Mouse (Mus musculus): Measurements from ENCODE around the gene Pcx. TPM values are rescaled to one million over a fixed set of nuclear protein-coding genes. Genes with fewer than 3 reads are reported as not detected.

Gene Pcx
- polyA plus RNA-seq, 1 experiment from 2014 or later, result 15.9 TPM

- H3K4me2 ChIP-seq, result no peak overlapping the region
- ATAC-seq (ENCODE audit: insufficient number of reproducible peaks, low FRiP score), result no peak
- WGBS, result 86% methylated on average over 2 of the region's 2 CpGs
These were observed 30.2 kb upstream of the Pcx start for GRCm38 (mm10) chr19:4480041-4480440.

GRCm38 (mm10) chr19:4481326-4481725, 28.9 kb upstream of the Pcx start:
- Histone ChIP-seq H3K9me3 (replicated peaks) (no peaks in the 10 kb centered on the region), H3K4me1 (replicated peaks) (peaks cover 15% of the 10 kb centered on the region), H3K27me3 (replicated peaks) (peaks cover 6% of the 10 kb centered on the region), H3K4me2 (no peak overlapping the region), H3K4me3 (no peak overlapping the region), H3K27ac (ENCODE audit: poor library complexity, severe bottlenecking) (no peak overlapping the region), H3K36me3 (no peaks in the 10 kb centered on the region), H3K9ac (no peak overlapping the region)
- no peak for ATAC-seq (ENCODE audit: insufficient number of reproducible peaks, low FRiP score)
- WGBS, result 36% methylated on average over 4 of the region's 4 CpGs

More at GRCm38 (mm10) chr19:4480041-4480440, 30.2 kb upstream of the Pcx start:
- Histone ChIP-seq H3K27ac (ENCODE audit: poor library complexity, severe bottlenecking) (no peak overlapping the region), H3K4me1 (replicated peaks) (peaks cover 17% of the 10 kb centered on the region), H3K9ac (no peak overlapping the region), H3K9me3 (replicated peaks) (no peaks in the 10 kb centered on the region), H3K27me3 (replicated peaks) (peaks cover 19% of the 10 kb centered on the region), H3K4me3 (no peak overlapping the region), H3K36me3 (no peaks in the 10 kb centered on the region)

GRCm38 (mm10) chr19:4482111-4482859, 28.0 kb upstream of the Pcx start:
- WGBS, result 80% methylated on average over 3 of the region's 3 CpGs

DNA sequence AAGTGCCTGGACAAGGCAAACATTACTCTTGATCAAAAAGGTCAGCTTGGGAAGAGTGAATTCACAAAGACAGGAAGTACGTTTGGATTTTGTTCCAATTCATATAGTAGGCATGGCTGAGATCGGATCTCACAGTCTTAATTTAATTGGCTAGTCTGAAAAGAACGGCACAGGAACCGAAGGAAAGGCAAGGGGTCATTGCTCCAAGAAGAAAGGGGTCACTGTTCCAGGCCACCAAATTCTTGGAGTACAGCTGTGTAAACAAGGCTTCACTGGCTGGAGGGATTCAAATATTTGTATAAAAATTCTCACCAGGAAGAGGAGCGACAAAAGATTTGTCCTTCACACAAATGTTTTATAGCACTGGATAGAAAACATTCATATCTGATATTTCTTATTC, 25.3 kb upstream of the Pcx start:
- H3K27ac ChIP-seq (ENCODE audit: poor library complexity, severe bottlenecking), result no peak overlapping the region
- WGBS, result 55% methylated on average over 5 of the region's 5 CpGs

More at GRCm38 (mm10) chr19:4482111-4482859, 28.0 kb upstream of the Pcx start:
- H3K27ac ChIP-seq (ENCODE audit: poor library complexity, severe bottlenecking), result no peak overlapping the region
- peaks cover 6% of the 10 kb centered on the region for H3K4me1 ChIP-seq (replicated peaks)
- H3K36me3 ChIP-seq, result no peaks in the 10 kb centered on the region
- no peak overlapping the region for H3K4me3 ChIP-seq
- ATAC-seq (ENCODE audit: insufficient number of reproducible peaks, low FRiP score), result no peak
- no peaks in the 10 kb centered on the region; the same call in none of the 2 replicates for H3K27me3 ChIP-seq (replicated peaks)
- H3K9ac ChIP-seq, result no peak overlapping the region
- no peak overlapping the region for H3K4me2 ChIP-seq
- no peaks in the 10 kb centered on the region for H3K9me3 ChIP-seq (replicated peaks)

DNA sequence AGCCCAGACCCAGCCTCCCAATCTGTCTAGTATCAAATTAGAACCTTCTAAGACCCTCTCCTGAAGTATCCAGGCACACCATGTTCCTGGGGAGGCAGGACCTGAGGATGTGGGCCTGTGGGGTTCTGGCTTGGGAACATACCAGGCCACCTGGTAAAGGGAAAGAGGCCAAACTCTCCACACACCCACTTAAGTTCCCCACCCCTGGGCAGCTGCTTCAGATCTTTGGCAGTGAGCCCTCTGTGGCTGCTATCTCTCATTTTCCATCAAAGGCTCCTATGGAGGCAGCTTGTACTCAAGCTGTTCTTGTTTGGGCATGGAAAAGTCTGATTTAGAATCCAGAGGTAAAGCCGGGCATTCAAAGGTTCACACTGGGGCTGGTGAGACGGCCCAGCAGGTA, 22.4 kb upstream of the Pcx start:
- Histone ChIP-seq H3K27me3 (replicated peaks) (no peaks in the 10 kb centered on the region), H3K4me2 (no peak overlapping the region), H3K4me1 (replicated peaks) (peaks cover 9% of the 10 kb centered on the region), H3K27ac (ENCODE audit: poor library complexity, severe bottlenecking) (no peak overlapping the region), H3K4me3 (no peak overlapping the region), H3K36me3 (no peaks in the 10 kb centered on the region), H3K9ac (no peak overlapping the region), H3K9me3 (replicated peaks) (no peaks in the 10 kb centered on the region)
- 39% methylated on average over 2 of the region's 2 CpGs for WGBS
- no peak for ATAC-seq (ENCODE audit: insufficient number of reproducible peaks, low FRiP score)

More for the DNA sequence above, 25.3 kb upstream of the Pcx start:
- H3K9ac ChIP-seq, result no peak overlapping the region
- H3K4me3 ChIP-seq, result no peak overlapping the region
- H3K4me1 ChIP-seq (replicated peaks), result peaks cover 9% of the 10 kb centered on the region
- H3K9me3 ChIP-seq (replicated peaks), result no peaks in the 10 kb centered on the region
- ATAC-seq (ENCODE audit: insufficient number of reproducible peaks, low FRiP score), result no peak
- no peak overlapping the region for H3K4me2 ChIP-seq
- H3K27me3 ChIP-seq (replicated peaks), result no peaks in the 10 kb centered on the region; the same call in 1 of the 2 replicates
- no peaks in the 10 kb centered on the region for H3K36me3 ChIP-seq

GRCm38 (mm10) chr19:4491080-4491695, 19.1 kb upstream of the Pcx start:
- Histone ChIP-seq H3K27ac (ENCODE audit: poor library complexity, severe bottlenecking) (no peak overlapping the region), H3K9me3 (replicated peaks) (no peaks in the 10 kb centered on the region), H3K9ac (no peak overlapping the region), H3K36me3 (no peaks in the 10 kb centered on the region), H3K4me1 (replicated peaks) (peaks cover 9% of the 10 kb centered on the region), H3K27me3 (replicated peaks) (no peaks in the 10 kb centered on the region), H3K4me2 (no peak overlapping the region), H3K4me3 (no peak overlapping the region)
- 66% methylated on average over 10 of the region's 10 CpGs for WGBS
- ATAC-seq (ENCODE audit: insufficient number of reproducible peaks, low FRiP score), result no peak; the same call in 1 of the 2 replicates

- no peak for ATAC-seq (ENCODE audit: insufficient number of reproducible peaks, low FRiP score)
- Histone ChIP-seq H3K27me3 (replicated peaks) (no peaks in the 10 kb centered on the region), H3K4me3 (no peak overlapping the region), H3K27ac (ENCODE audit: poor library complexity, severe bottlenecking) (no peak overlapping the region), H3K9me3 (replicated peaks) (no peaks in the 10 kb centered on the region), H3K4me1 (replicated peaks) (peaks cover 10% of the 10 kb centered on the region), H3K9ac (no peak overlapping the region), H3K4me2 (no peak overlapping the region), H3K36me3 (no peaks in the 10 kb centered on the region)
- 56% methylated on average over 9 of the region's 9 CpGs for WGBS
These were observed 17.6 kb upstream of the Pcx start for GRCm38 (mm10) chr19:4492526-4493296.

DNA sequence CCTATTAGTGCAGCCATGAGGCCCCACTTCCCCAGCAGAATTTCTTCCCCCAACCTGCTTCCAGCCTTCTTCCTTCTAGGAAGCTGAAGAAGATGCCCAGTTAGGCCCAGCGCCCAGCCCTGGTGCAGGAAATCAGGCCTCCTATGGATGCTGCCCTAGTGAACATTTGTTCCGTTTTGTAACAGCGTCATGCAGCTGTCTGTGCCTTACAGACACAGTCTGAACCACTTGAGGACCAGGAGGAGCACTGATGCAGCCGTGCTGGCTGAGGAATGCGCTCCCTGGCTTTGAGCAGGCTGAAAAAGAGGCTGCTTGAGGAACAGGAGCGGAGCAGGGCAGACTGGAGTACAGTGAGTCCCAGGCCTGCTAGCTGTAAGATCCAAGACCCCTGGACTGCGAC, 15.6 kb upstream of the Pcx start:
- Histone ChIP-seq H3K36me3 (no peaks in the 10 kb centered on the region), H3K4me2 (no peak overlapping the region), H3K9ac (no peak overlapping the region), H3K27me3 (replicated peaks) (no peaks in the 10 kb centered on the region), H3K9me3 (replicated peaks) (no peaks in the 10 kb centered on the region), H3K4me1 (replicated peaks) (peaks cover 7% of the 10 kb centered on the region), H3K4me3 (no peak overlapping the region), H3K27ac (ENCODE audit: poor library complexity, severe bottlenecking) (no peak overlapping the region)
- no peak for ATAC-seq (ENCODE audit: insufficient number of reproducible peaks, low FRiP score)
- WGBS, result 65% methylated on average over 7 of the region's 7 CpGs

DNA sequence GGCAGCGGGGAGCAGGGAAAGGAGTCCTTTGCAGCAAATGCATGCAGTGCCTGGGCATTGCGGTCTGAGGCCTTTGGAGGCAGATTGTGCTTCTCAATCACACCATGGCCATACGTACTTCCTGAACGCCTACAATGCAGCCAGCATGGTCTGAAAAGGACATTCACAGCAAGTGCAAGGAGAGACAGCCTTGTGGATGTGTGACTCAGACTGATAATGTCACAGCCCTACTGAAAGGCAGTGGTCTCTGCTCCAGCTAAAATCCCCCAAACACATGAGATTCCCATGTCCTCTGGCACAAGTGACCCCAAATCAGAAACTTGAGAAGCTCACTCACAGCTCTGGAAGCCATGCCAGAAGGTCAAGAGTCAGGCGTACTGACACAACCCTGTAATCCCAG, 14.5 kb upstream of the Pcx start:
- no peak overlapping the region for H3K4me2 ChIP-seq
- H3K27ac ChIP-seq (ENCODE audit: poor library complexity, severe bottlenecking), result no peak overlapping the region
- no peak overlapping the region for H3K4me3 ChIP-seq
- no peaks in the 10 kb centered on the region for H3K9me3 ChIP-seq (replicated peaks)
- no peak overlapping the region for H3K9ac ChIP-seq
- ATAC-seq (ENCODE audit: insufficient number of reproducible peaks, low FRiP score), result no peak
- peaks cover 7% of the 10 kb centered on the region for H3K4me1 ChIP-seq (replicated peaks)
- no peaks in the 10 kb centered on the region for H3K27me3 ChIP-seq (replicated peaks)
- no peaks in the 10 kb centered on the region for H3K36me3 ChIP-seq
- WGBS, result 80% methylated on average over 5 of the region's 5 CpGs

- H3K9ac ChIP-seq, result no peak overlapping the region
- 91% methylated on average over 3 of the region's 3 CpGs for WGBS
- no peak overlapping the region for H3K4me3 ChIP-seq
- no peak overlapping the region for H3K27ac ChIP-seq (ENCODE audit: poor library complexity, severe bottlenecking)
- H3K4me2 ChIP-seq, result no peak overlapping the region
- no peaks in the 10 kb centered on the region for H3K9me3 ChIP-seq (replicated peaks)
- H3K27me3 ChIP-seq (replicated peaks), result no peaks in the 10 kb centered on the region
- H3K4me1 ChIP-seq (replicated peaks), result peaks cover 7% of the 10 kb centered on the region
- no peaks in the 10 kb centered on the region for H3K36me3 ChIP-seq
- ATAC-seq (ENCODE audit: insufficient number of reproducible peaks, low FRiP score), result no peak
These were observed 13.6 kb upstream of the Pcx start for GRCm38 (mm10) chr19:4496535-4497262.
